Mouse (Mus musculus) kidney, postnatal 0 days (tissue): ENCODE measurements at regions not wholly inside any gene's neighbourhood (a gene's known extent, or its start where the extent isn't known, plus 50 kb on each side); places are given as distances from the start of the nearest gene placed in this dataset.
A peak's percentile ranks its signal among the peaks of the same experiment; 100 is the strongest.

ENCODE experiments used
- ATAC-seq: fragments of 200-750 bp; cut with Nextera tagmentation; replicated peaks from 2 replicates; pipeline ENCODE4 v1.8.0; 2017; ENCODE audit warnings: low read depth, moderate number of reproducible peaks, moderate TSS enrichment, moderate library complexity; ENCODE audit not compliant: low FRiP score
- DNase-seq: peaks from one replicate; pipeline ENCODE4 v3.0.0-alpha.2; 2016; ENCODE audit warnings: low spot score
- H3K27ac ChIP-seq: fragments of 300-500 bp; sonication (generic); 2 replicates; pipeline ENCODE4 v1.5.1; 2014; ENCODE audit warnings: mild to moderate bottlenecking
- H3K27me3 ChIP-seq: fragments of 300-500 bp; sonication (generic); 2 replicates; pipeline ENCODE4 v1.6.1; 2014; ENCODE audit warnings: low read length, mixed read lengths; ENCODE audit not compliant: insufficient read depth
- H3K36me3 ChIP-seq: fragments of 300-500 bp; sonication (generic); 2 replicates; pipeline ENCODE4 v1.6.1; 2014; ENCODE audit warnings: low read length, mixed read lengths; ENCODE audit not compliant: insufficient read depth
- H3K4me1 ChIP-seq: fragments of 300-500 bp; sonication (generic); replicated peaks from 2 replicates; pipeline ENCODE4 v1.6.1; 2014; ENCODE audit warnings: antibody characterized with exemption, low read length, mixed read lengths; ENCODE audit not compliant: insufficient read depth
- H3K4me2 ChIP-seq: fragments of 300-500 bp; sonication (generic); 2 replicates; pipeline ENCODE4 v1.6.1; 2014; ENCODE audit warnings: mild to moderate bottlenecking, low read length, moderate library complexity, mixed read lengths
- H3K4me3 ChIP-seq: fragments of 300-500 bp; sonication (generic); replicated peaks from 2 replicates; pipeline ENCODE4 v1.5.1; 2014; ENCODE audit warnings: low read depth, low read length
- H3K9ac ChIP-seq: fragments of 300-500 bp; sonication (generic); 2 replicates; pipeline ENCODE4 v1.6.1; 2014; ENCODE audit warnings: low read depth, low read length
- H3K9me3 ChIP-seq: fragments of 300-500 bp; sonication (generic); replicated peaks from 2 replicates; pipeline ENCODE4 v1.6.1; 2016; ENCODE audit warnings: low read length, inconsistent platforms, mixed read lengths
- CTCF ChIP-seq: IDR thresholded peaks from 2 replicates; pipeline ENCODE4 v1.5.1; 2016; ENCODE audit warnings: antibody characterized with exemption, low read depth, mild to moderate bottlenecking, moderate library complexity
- WGBS: fragments of 180-500 bp; shearing (Covaris S2); extraction: QIAGEN DNeasy Blood & Tissue Kit; methylation state at CpG from one replicate; pipeline ENCODE4 v1.1.7; 2014; 5-methylcytosine and 5-hydroxymethylcytosine counted together

DNA sequence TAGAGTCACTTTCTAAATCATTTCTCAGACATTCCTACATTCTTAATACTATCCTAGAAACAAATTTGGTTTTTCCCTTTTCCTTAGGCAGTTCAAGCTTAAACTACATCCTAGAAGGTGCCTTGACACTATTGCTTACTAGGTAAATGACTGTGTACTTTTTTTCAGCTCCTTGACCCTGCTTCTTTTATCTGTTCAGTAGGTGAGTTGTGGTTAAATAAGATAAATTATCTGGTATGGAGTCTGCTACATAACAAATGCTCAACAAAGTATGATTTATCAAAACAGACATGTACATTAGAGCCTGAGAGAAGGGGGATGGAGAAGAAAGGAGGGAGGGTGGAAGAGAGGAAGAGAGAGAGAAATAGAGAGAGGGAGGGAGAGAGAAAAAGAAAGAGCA, 96.3 kb upstream of the Nhs start:
- Histone ChIP-seq H3K9ac (no peak overlapping the region), H3K4me2 (no peak overlapping the region), H3K4me3 (no peak overlapping the region), H3K4me1 (no peaks in the 10 kb centered on the region), H3K36me3 (no peaks in the 10 kb centered on the region), H3K27me3 (no peaks in the 10 kb centered on the region), H3K9me3 (no peaks in the 10 kb centered on the region), H3K27ac (no peak overlapping the region)
- TF ChIP-seq CTCF: no peak
- DNase-seq: no peak
- ATAC-seq: no peak

DNA sequence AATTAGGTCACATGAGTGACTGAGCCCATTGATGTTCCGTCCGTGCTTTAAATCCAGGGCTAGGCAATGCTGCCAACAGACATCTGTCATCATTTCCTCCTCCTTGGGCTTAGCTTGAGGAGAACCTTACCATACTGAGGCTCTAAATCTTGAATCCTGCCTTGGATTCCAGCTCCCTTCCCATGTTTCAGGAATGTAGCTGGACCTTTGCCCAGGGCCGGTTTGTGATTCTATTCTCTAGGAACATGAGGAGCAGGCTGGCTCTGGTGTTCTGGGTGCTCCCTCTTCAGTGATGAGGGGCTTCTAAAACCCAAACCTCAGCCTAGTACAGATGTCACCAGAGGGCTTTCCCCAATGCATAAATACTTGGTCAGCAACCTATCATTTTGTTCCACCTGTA, 81.8 kb upstream of the Nhs start:
- WGBS: 58% methylated on average over 3 of the region's 3 CpGs
- H3K9ac ChIP-seq: no peak overlapping the region
- no peak overlapping the region for H3K27ac ChIP-seq
- H3K36me3 ChIP-seq: no peaks in the 10 kb centered on the region
- H3K4me3 ChIP-seq: no peak overlapping the region
- DNase-seq (peak; percentile 32), ATAC-seq (no peak)
- H3K27me3 ChIP-seq: peaks cover 3% of the 10 kb centered on the region; the same call in 1 of the 2 replicates
- TF ChIP-seq CTCF: no peak
- no peaks in the 10 kb centered on the region for H3K9me3 ChIP-seq
- H3K4me1 ChIP-seq: no peaks in the 10 kb centered on the region
- no peak overlapping the region for H3K4me2 ChIP-seq

DNA sequence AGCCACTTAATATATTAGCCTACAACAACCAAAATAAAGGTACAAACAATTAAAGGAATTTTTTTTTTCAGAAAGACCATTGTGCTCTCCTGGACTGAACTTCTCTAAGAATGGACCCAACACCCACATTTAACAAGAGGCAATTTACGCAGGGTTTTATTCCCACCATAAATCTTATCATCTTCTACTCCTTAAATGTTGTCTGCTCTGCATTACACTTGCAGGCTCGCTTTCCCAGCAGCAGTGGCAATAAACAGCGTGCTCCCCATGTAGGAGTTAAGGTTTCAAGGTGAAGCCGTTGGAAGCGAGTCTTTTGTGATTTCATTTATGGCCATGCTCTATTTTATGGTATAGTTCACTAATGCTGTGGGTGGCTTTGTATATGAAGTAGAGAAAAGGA, 76.0 kb upstream of the Nhs start:
- H3K36me3 ChIP-seq: no peaks in the 10 kb centered on the region
- H3K9ac ChIP-seq: no peak overlapping the region
- TF ChIP-seq CTCF: no peak
- H3K9me3 ChIP-seq: no peaks in the 10 kb centered on the region
- H3K4me1 ChIP-seq: no peaks in the 10 kb centered on the region
- WGBS: 48% methylated on average over 5 of the region's 5 CpGs
- peak; percentile 16 for DNase-seq
- no peaks in the 10 kb centered on the region for H3K27me3 ChIP-seq
- ATAC-seq: no peak
- H3K4me2 ChIP-seq: no peak overlapping the region
- H3K4me3 ChIP-seq: no peak overlapping the region
- no peak overlapping the region for H3K27ac ChIP-seq

DNA sequence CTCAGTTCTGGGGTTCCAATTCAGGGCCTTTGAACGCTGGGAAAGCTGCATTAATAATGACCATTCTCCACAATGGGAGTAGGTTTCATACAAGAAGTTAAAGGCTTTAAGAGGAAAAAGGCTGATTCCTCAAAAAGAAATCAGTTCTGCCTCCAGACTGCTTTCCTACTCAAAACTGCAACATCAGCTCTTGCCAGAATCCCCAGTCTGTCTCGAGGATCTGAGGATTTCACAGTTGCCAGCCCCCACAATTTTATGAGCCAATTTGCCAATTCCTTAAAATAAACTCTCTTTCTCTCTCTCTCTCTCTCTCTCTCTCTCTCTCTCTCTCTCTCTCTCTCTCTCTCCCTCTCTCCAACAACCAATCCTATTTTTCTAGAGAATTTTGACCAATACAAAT, 51.3 kb upstream of the Nhs start:
- WGBS: 51% methylated on average over 2 of the region's 2 CpGs
- DNase-seq (no peak), ATAC-seq (no peak)
- no peaks in the 10 kb centered on the region for H3K4me1 ChIP-seq
- no peaks in the 10 kb centered on the region for H3K36me3 ChIP-seq
- H3K4me3 ChIP-seq: no peak overlapping the region
- no peak overlapping the region for H3K4me2 ChIP-seq
- no peaks in the 10 kb centered on the region for H3K9me3 ChIP-seq
- no peak overlapping the region for H3K9ac ChIP-seq
- no peak overlapping the region for H3K27ac ChIP-seq
- no peaks in the 10 kb centered on the region for H3K27me3 ChIP-seq
- no peak for TF ChIP-seq CTCF
